Mouse (Mus musculus) kidney, embryonic 16.5 days (tissue): ENCODE measurements around the gene Ppp1r14c. TPM values are rescaled to one million over a fixed set of nuclear protein-coding genes. Genes with fewer than 3 reads are reported as not detected.

ENCODE experiments used
- ATAC-seq: fragments of 200-750 bp; cut with Nextera tagmentation; 2 replicates; pipeline ENCODE4 v1.8.0; 2017; ENCODE audit warnings: moderate TSS enrichment; ENCODE audit not compliant: low FRiP score, low TSS enrichment
- H3K27ac ChIP-seq: fragments of 300-500 bp; sonication (generic); 2 replicates; pipeline ENCODE4 v1.5.1; 2014; ENCODE audit warnings: low read length
- H3K27me3 ChIP-seq: fragments of 300-500 bp; sonication (generic); 2 replicates; pipeline ENCODE4 v1.6.1; 2014; ENCODE audit warnings: low read length, control low read depth, mixed read lengths; ENCODE audit not compliant: insufficient read depth
- H3K36me3 ChIP-seq: fragments of 300-500 bp; sonication (generic); 2 replicates; pipeline ENCODE4 v1.6.1; 2014; ENCODE audit warnings: low read length, control low read depth, mixed read lengths; ENCODE audit not compliant: insufficient read depth
- H3K4me1 ChIP-seq: fragments of 300-500 bp; sonication (generic); 2 replicates; pipeline ENCODE4 v1.6.1; 2014; ENCODE audit warnings: low read length, control low read depth, mixed read lengths; ENCODE audit not compliant: insufficient read depth
- H3K4me2 ChIP-seq: fragments of 300-500 bp; sonication (generic); replicated peaks from 2 replicates; pipeline ENCODE4 v1.6.1; 2014; ENCODE audit warnings: low read depth, low read length
- H3K4me3 ChIP-seq: fragments of 300-500 bp; sonication (generic); 2 replicates; pipeline ENCODE4 v1.5.1; 2014; ENCODE audit warnings: mild to moderate bottlenecking, low read length
- H3K9ac ChIP-seq: fragments of 300-500 bp; sonication (generic); replicated peaks from 2 replicates; pipeline ENCODE4 v1.6.1; 2014; ENCODE audit warnings: low read length
- H3K9me3 ChIP-seq: fragments of 300-500 bp; sonication (generic); 2 replicates; pipeline ENCODE4 v1.6.1; 2016; ENCODE audit warnings: low read length, control low read depth
- WGBS: fragments of 180-500 bp; shearing (Covaris S2); extraction: QIAGEN DNeasy Blood & Tissue Kit; methylation state at CpG from one replicate; pipeline ENCODE4 v1.1.7; 2014; 5-methylcytosine and 5-hydroxymethylcytosine counted together
- polyA plus RNA-seq: library from polyadenylated mRNA; unstranded; fragments of >200 nt; fragmentation: Nextera tagmentation; extraction: Ambion mirVana; gene quantifications from 2 replicates; pipeline ENCODE4 v1.2.1, GENCODE M21; 2015

The Ppp1r14c gene
- polyA plus RNA-seq = 6.2 and 8.0 TPM in 2 replicates

DNA sequence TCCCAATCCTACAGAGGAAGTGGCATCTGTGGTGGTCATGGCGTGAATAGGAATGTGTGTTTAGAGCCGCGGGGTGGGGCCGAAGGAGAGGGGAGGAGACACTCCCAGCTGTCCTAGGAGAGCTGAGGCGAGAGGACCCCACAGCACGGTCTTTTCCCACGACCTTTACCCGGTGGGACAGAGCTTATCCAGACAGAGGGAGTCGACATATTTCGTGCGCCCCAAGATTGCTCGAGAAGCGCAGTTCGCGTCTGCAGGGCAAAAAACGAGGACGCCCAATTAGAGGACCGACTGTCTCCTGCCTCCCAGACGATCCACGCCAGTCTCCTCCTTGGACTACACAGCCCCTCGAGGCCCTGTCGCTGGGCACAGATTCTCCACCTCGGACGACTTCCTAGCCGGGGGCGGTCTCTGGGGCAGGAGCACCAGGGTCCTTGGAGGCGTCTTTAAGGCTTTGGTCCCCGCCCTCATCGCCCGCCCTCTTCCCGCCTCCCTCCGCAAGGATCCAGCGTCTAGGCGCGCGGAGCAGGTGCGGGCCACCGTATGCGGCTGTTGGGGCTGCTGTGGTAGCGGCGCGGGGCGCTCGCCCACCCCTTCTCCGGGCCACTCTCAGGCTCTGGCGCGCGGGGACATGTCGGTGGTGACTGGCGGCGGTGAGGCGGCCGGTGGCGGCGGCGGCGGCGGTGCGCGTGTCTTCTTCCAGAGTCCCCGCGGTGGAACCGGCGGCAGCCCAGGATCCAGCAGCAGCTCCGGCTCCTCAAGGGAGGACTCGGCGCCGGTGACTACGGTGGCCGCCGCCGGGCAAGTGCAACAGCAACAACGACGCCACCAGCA lies at the start of gene Ppp1r14c:
Ppp1r14c (plus strand) TSS at position 22 of the 834 bp plus-strand sequence.
- Histone ChIP-seq H3K9me3 (no peaks in the 10 kb centered on the region), H3K4me1 (peaks cover 7% of the 10 kb centered on the region), H3K9ac (peak within 1 kb of the TSS; percentile 58), H3K4me2 (peak within 1 kb of the TSS; percentile 94), H3K36me3 (no peaks in the 10 kb centered on the region), H3K4me3 (peak within 1 kb of the TSS; percentile 65), H3K27ac (no peak within 1 kb of the TSS), H3K27me3 (peaks cover 19% of the 10 kb centered on the region)
- peak; percentile 87 for ATAC-seq
- WGBS = under 1% methylated on average over 63 of the region's 74 CpGs

GRCm38 (mm10) chr10:3321406-3321805 lies 44.5 kb upstream of the Ppp1r14c start:
- Histone ChIP-seq H3K4me3 (no peak overlapping the region), H3K27ac (no peak overlapping the region)
- WGBS = 78% methylated on average over 2 of the region's 2 CpGs

GRCm38 (mm10) chr10:3325447-3325846 lies 40.4 kb upstream of the Ppp1r14c start:
- Histone ChIP-seq H3K4me3 (no peak overlapping the region), H3K27ac (no peak overlapping the region), H3K9ac (no peak overlapping the region), H3K4me2 (no peak overlapping the region), H3K4me1 (no peaks in the 10 kb centered on the region), H3K27me3 (no peaks in the 10 kb centered on the region), H3K9me3 (peaks cover 4% of the 10 kb centered on the region; the same call in 1 of the 2 replicates), H3K36me3 (no peaks in the 10 kb centered on the region)
- no peak for ATAC-seq
- WGBS = 66% methylated on average over 1 of the region's 1 CpGs

More at GRCm38 (mm10) chr10:3321406-3321805, 44.5 kb upstream of the Ppp1r14c start:
- Histone ChIP-seq H3K9ac (no peak overlapping the region), H3K4me2 (no peak overlapping the region), H3K36me3 (no peaks in the 10 kb centered on the region), H3K4me1 (no peaks in the 10 kb centered on the region), H3K9me3 (peaks cover 4% of the 10 kb centered on the region; the same call in 1 of the 2 replicates), H3K27me3 (no peaks in the 10 kb centered on the region)
- ATAC-seq = no peak

- peaks cover 5% of the 10 kb centered on the region; the same call in 1 of the 2 replicates for H3K9me3 ChIP-seq
- no peaks in the 10 kb centered on the region for H3K27me3 ChIP-seq
- H3K9ac ChIP-seq = no peak overlapping the region
- 25% methylated on average over 3 of the region's 3 CpGs for WGBS
- no peaks in the 10 kb centered on the region for H3K4me1 ChIP-seq
- H3K36me3 ChIP-seq = no peaks in the 10 kb centered on the region
- ATAC-seq = peak; percentile 63; the same call in 1 of the 2 replicates
- H3K4me2 ChIP-seq = no peak overlapping the region
- no peak overlapping the region for H3K4me3 ChIP-seq
- H3K27ac ChIP-seq = no peak overlapping the region
These were observed 33.0 kb upstream of the Ppp1r14c start for GRCm38 (mm10) chr10:3332880-3333279.

- Histone ChIP-seq H3K9ac (no peak overlapping the region), H3K4me3 (no peak overlapping the region), H3K9me3 (peaks cover 5% of the 10 kb centered on the region; the same call in 1 of the 2 replicates), H3K4me1 (no peaks in the 10 kb centered on the region), H3K36me3 (no peaks in the 10 kb centered on the region), H3K27me3 (no peaks in the 10 kb centered on the region), H3K27ac (no peak overlapping the region), H3K4me2 (no peak overlapping the region)
- ATAC-seq = no peak
These were observed 31.3 kb upstream of the Ppp1r14c start for GRCm38 (mm10) chr10:3334570-3334969.

GRCm38 (mm10) chr10:3336729-3337329 lies 29.0 kb upstream of the Ppp1r14c start:
- no peaks in the 10 kb centered on the region for H3K9me3 ChIP-seq
- no peaks in the 10 kb centered on the region for H3K27me3 ChIP-seq
- no peak overlapping the region for H3K4me2 ChIP-seq
- no peaks in the 10 kb centered on the region for H3K4me1 ChIP-seq
- H3K36me3 ChIP-seq = no peaks in the 10 kb centered on the region
- H3K9ac ChIP-seq = no peak overlapping the region
- 54% methylated on average over 7 of the region's 7 CpGs for WGBS
- no peak overlapping the region for H3K4me3 ChIP-seq
- H3K27ac ChIP-seq = no peak overlapping the region
- no peak for ATAC-seq

DNA sequence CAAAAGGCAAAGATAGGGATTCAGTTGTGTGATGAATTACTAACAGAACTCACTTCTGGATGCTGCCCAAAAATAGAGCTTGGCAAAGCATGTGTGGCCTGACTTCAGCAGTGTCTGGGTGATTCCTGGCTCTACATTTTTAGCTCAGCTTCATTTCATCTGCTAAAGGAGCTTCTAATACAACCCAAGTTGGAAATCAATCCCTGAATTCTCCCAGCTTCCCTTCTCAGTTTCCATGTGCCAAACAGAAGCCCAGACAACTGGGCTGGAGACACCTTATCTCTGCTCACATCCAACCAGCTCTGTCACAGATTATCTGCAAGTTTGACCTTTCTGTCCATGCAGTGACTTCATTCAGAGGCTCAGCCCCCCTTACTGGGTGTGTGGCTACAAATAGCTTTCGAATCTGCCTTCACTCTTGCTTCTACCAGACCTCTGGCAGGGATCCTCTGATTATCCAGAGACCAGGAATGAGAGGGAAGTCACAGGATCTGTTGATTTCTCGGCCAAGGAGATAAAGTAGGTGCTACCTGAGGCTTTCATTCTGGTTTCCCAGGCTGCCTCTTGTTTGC lies 28.4 kb upstream of the Ppp1r14c start:
- WGBS = 65% methylated on average over 2 of the region's 2 CpGs
- Histone ChIP-seq H3K9ac (no peak overlapping the region), H3K4me2 (no peak overlapping the region), H3K9me3 (no peaks in the 10 kb centered on the region), H3K27me3 (no peaks in the 10 kb centered on the region), H3K4me3 (no peak overlapping the region), H3K27ac (no peak overlapping the region), H3K36me3 (no peaks in the 10 kb centered on the region), H3K4me1 (no peaks in the 10 kb centered on the region)
- no peak for ATAC-seq

DNA sequence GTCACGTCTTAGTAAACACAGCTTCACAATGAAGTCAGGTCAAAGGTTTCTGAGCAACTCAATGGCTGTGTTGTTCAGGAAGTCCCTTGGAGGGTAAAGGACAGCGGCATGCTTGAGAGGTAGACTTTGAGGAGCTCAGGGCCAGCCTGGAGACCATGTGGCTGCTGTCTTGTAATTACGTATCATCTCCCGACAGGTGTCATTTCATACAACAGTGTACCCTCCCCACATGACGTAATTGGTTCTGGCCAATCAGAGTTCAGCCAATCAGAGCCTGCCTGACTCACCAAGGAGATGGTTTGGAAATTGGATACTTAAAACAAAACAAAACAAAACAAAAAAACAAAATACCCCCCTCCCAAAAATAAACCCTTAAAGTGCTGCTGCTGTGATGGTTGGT lies 20.2 kb upstream of the Ppp1r14c start:
- no peaks in the 10 kb centered on the region for H3K4me1 ChIP-seq
- 59% methylated on average over 5 of the region's 5 CpGs for WGBS
- H3K27ac ChIP-seq = no peak overlapping the region
- H3K4me3 ChIP-seq = no peak overlapping the region
- H3K36me3 ChIP-seq = no peaks in the 10 kb centered on the region
- ATAC-seq = no peak
- no peak overlapping the region for H3K4me2 ChIP-seq
- H3K9me3 ChIP-seq = no peaks in the 10 kb centered on the region
- no peak overlapping the region for H3K9ac ChIP-seq
- no peaks in the 10 kb centered on the region for H3K27me3 ChIP-seq

- Histone ChIP-seq H3K9me3 (no peaks in the 10 kb centered on the region), H3K27ac (no peak overlapping the region), H3K36me3 (no peaks in the 10 kb centered on the region), H3K4me2 (no peak overlapping the region), H3K4me1 (no peaks in the 10 kb centered on the region), H3K27me3 (no peaks in the 10 kb centered on the region), H3K9ac (no peak overlapping the region), H3K4me3 (no peak overlapping the region)
- WGBS = 72% methylated on average over 1 of the region's 1 CpGs
- no peak for ATAC-seq
These were observed 6.3 kb upstream of the Ppp1r14c start for GRCm38 (mm10) chr10:3359531-3359930.

GRCm38 (mm10) chr10:3365671-3366035 lies 204 bp upstream of the Ppp1r14c start:
- no peak for ATAC-seq
- WGBS = 32% methylated on average over 5 of the region's 5 CpGs
- peak overlapping the region; percentile 94 for H3K4me2 ChIP-seq
- peaks cover 19% of the 10 kb centered on the region for H3K27me3 ChIP-seq
- H3K27ac ChIP-seq = no peak overlapping the region
- H3K4me1 ChIP-seq = peaks cover 7% of the 10 kb centered on the region
- no peak overlapping the region for H3K9ac ChIP-seq
- peak overlapping the region; percentile 65 for H3K4me3 ChIP-seq
- no peaks in the 10 kb centered on the region for H3K9me3 ChIP-seq
- no peaks in the 10 kb centered on the region for H3K36me3 ChIP-seq
